Mouse (Mus musculus): ENCODE data around the gene Pax2. TPM values are rescaled to one million over a fixed set of nuclear protein-coding genes. Genes with fewer than 3 reads are reported as not detected.

Pax2 gene
- polyA plus RNA-seq, 2 experiments = not detected

- TF ChIP-seq EP300 (IDR thresholded peaks at IDR 0.05; ENCODE audit: low read depth) = no peak
- no peak for TF ChIP-seq CTCF (IDR thresholded peaks at IDR 0.05; ENCODE audit: low read depth)
- WGBS (ENCODE audit: insufficient replicate concordance) = 3% methylated on average over 18 of the region's 18 CpGs
- ATAC-seq (ENCODE audit: insufficient read depth) (no peak), DNase-seq (ENCODE audit: low read depth in 3 of 3, low spot score in 3 of 3) (no peak)
- Histone ChIP-seq H3K9me3 (ENCODE audit: control insufficient read depth, low read length) (no peaks in the 10 kb centered on the region), H3K27ac (no peak overlapping the region), H3K9ac (replicated peaks) (no peak overlapping the region), H3K27me3 (ENCODE audit: control insufficient read depth, insufficient read depth, low read length) (peaks cover 97% of the 10 kb centered on the region), H3K4me1 (replicated peaks; ENCODE audit: control insufficient read depth in 2 of 2, insufficient read depth in 2 of 2, low read length in 1 of 2) (no peaks in the 10 kb centered on the region), H3K4me3 (ENCODE audit: insufficient read depth in 1 of 2, low read depth in 2 of 2, low read length in 2 of 2) (no peak overlapping the region), H3K36me3 (replicated peaks; ENCODE audit: control insufficient read depth, insufficient read depth, low read depth) (no peaks in the 10 kb centered on the region), H3K4me2 (ENCODE audit: low read depth) (no peak overlapping the region)
Observed at GRCm38 (mm10) chr19:44749061-44749990, 6.5 kb upstream of the Pax2 start.

GRCm38 (mm10) chr19:44750051-44751041, 5.5 kb upstream of the Pax2 start:
- peaks cover 97% of the 10 kb centered on the region for H3K27me3 ChIP-seq (ENCODE audit: control insufficient read depth, insufficient read depth, low read length)
- peak; percentile 74; the same call in 1 of the 2 replicates for ATAC-seq (ENCODE audit: insufficient read depth)
- no peak overlapping the region for H3K9ac ChIP-seq (replicated peaks)
- peak overlapping the region; percentile 4 to 7; a peak in 3 of 4 replicates for H3K4me3 ChIP-seq (ENCODE audit: insufficient read depth in 1 of 2, low read depth in 2 of 2, low read length in 2 of 2)
- no peaks in the 10 kb centered on the region for H3K4me1 ChIP-seq (replicated peaks; ENCODE audit: control insufficient read depth in 2 of 2, insufficient read depth in 2 of 2, low read length in 1 of 2)
- 1% methylated on average over 38 of the region's 42 CpGs for WGBS (ENCODE audit: insufficient replicate concordance)
- H3K4me2 ChIP-seq (ENCODE audit: low read depth) = peak overlapping the region; percentile 23
- no peak overlapping the region for H3K27ac ChIP-seq
- no peaks in the 10 kb centered on the region for H3K36me3 ChIP-seq (replicated peaks; ENCODE audit: control insufficient read depth, insufficient read depth, low read depth)
- TF ChIP-seq CTCF (IDR thresholded peaks at IDR 0.05; ENCODE audit: low read depth) (no peak), EP300 (IDR thresholded peaks at IDR 0.05; ENCODE audit: low read depth) (no peak)
- no peaks in the 10 kb centered on the region for H3K9me3 ChIP-seq (ENCODE audit: control insufficient read depth, low read length)
- DNase-seq (ENCODE audit: low read depth in 3 of 3, low spot score in 3 of 3) = peak; percentile 12 to 24 (median 19)

DNA sequence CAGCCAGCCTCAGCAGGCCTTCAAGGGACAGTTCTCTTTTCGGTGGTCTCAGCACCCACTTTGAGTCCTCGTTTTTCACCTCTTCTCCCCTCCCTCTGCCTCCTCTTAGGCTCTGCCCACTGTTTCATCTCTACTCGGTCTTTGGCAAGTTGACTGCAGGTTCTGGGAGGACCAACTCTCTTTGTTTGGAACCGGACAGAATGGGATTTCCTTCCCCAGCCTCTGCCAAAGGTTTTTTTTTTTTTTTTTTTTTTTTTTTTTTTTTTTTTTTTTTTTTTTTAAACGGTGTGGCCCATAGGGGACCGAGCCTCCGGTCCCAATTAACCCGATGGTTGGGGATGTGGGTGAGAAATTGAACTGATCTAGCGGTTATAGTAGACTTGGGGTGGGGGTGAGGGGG, 4.8 kb upstream of the Pax2 start:
- Histone ChIP-seq H3K27ac (no peak overlapping the region), H3K4me2 (ENCODE audit: low read depth) (no peak overlapping the region), H3K4me1 (replicated peaks; ENCODE audit: control insufficient read depth in 2 of 2, insufficient read depth in 2 of 2, low read length in 1 of 2) (no peaks in the 10 kb centered on the region), H3K4me3 (ENCODE audit: insufficient read depth in 1 of 2, low read depth in 2 of 2, low read length in 2 of 2) (no peak overlapping the region), H3K36me3 (replicated peaks; ENCODE audit: control insufficient read depth, insufficient read depth, low read depth) (no peaks in the 10 kb centered on the region), H3K9ac (replicated peaks) (no peak overlapping the region), H3K9me3 (ENCODE audit: control insufficient read depth, low read length) (no peaks in the 10 kb centered on the region), H3K27me3 (ENCODE audit: control insufficient read depth, insufficient read depth, low read length) (peaks cover 99% of the 10 kb centered on the region)
- WGBS (ENCODE audit: insufficient replicate concordance) = 3% methylated on average over 9 of the region's 9 CpGs
- DNase-seq (ENCODE audit: low read depth in 3 of 3, low spot score in 3 of 3) (no peak), ATAC-seq (ENCODE audit: insufficient read depth) (no peak)
- no peak for TF ChIP-seq CTCF (IDR thresholded peaks at IDR 0.05; ENCODE audit: low read depth)
- no peak for TF ChIP-seq EP300 (IDR thresholded peaks at IDR 0.05; ENCODE audit: low read depth)

GRCm38 (mm10) chr19:44751551-44751950, 4.3 kb upstream of the Pax2 start:
- Histone ChIP-seq H3K4me1 (replicated peaks; ENCODE audit: control insufficient read depth in 2 of 2, insufficient read depth in 2 of 2, low read length in 1 of 2) (no peaks in the 10 kb centered on the region), H3K4me3 (ENCODE audit: insufficient read depth in 1 of 2, low read depth in 2 of 2, low read length in 2 of 2) (no peak overlapping the region), H3K9ac (replicated peaks) (no peak overlapping the region), H3K27me3 (ENCODE audit: control insufficient read depth, insufficient read depth, low read length) (peaks cover 99% of the 10 kb centered on the region), H3K4me2 (ENCODE audit: low read depth) (no peak overlapping the region), H3K36me3 (replicated peaks; ENCODE audit: control insufficient read depth, insufficient read depth, low read depth) (no peaks in the 10 kb centered on the region), H3K27ac (no peak overlapping the region), H3K9me3 (ENCODE audit: control insufficient read depth, low read length) (no peaks in the 10 kb centered on the region)
- no peak for DNase-seq (ENCODE audit: low read depth in 3 of 3, low spot score in 3 of 3)
- 9% methylated on average over 3 of the region's 3 CpGs for WGBS (ENCODE audit: insufficient replicate concordance)
- no peak for ATAC-seq (ENCODE audit: insufficient read depth)
- no peak for TF ChIP-seq CTCF (IDR thresholded peaks at IDR 0.05; ENCODE audit: low read depth)
